Mouse (Mus musculus) bone marrow macrophage, adult 2 months (primary cell): Measurements from ENCODE around the gene Zfp428. TPM values are rescaled to one million over a fixed set of nuclear protein-coding genes. Genes with fewer than 3 reads are reported as not detected.

Experiments used
- H3K27ac ChIP-seq: 2 replicates; pipeline ENCODE4 v1.5.1; 2012; ENCODE audit warnings: low read depth, low read length; ENCODE audit not compliant: insufficient read depth
- H3K4me1 ChIP-seq: 2 replicates; pipeline ENCODE4 v1.6.1; 2012; ENCODE audit warnings: low read length; ENCODE audit not compliant: control insufficient read depth, insufficient read depth
- H3K4me3 ChIP-seq: 2 replicates; pipeline ENCODE4 v1.5.1; 2012; ENCODE audit warnings: mild to moderate bottlenecking, low read length, moderate library complexity; ENCODE audit not compliant: insufficient read depth
- CTCF ChIP-seq: IDR thresholded peaks from 2 replicates; pipeline ENCODE4 v1.5.1; 2012; ENCODE audit warnings: low read depth, mild to moderate bottlenecking, low read length, moderate library complexity
- POLR2A ChIP-seq: IDR thresholded peaks from 2 replicates; pipeline ENCODE4 v1.6.1; 2012; ENCODE audit warnings: mild to moderate bottlenecking, low read depth, low read length, borderline replicate concordance
- polyA plus RNA-seq: library from polyadenylated mRNA; stranded (reverse); fragments of >200 nt; gene quantifications from 2 replicates; pipeline ENCODE4 v1.2.4, GENCODE M21; 2012; ENCODE audit not compliant: missing spikeins, insufficient read depth, insufficient read length

Gene Zfp428
- polyA plus RNA-seq, 1 experiment, result not detected

DNA sequence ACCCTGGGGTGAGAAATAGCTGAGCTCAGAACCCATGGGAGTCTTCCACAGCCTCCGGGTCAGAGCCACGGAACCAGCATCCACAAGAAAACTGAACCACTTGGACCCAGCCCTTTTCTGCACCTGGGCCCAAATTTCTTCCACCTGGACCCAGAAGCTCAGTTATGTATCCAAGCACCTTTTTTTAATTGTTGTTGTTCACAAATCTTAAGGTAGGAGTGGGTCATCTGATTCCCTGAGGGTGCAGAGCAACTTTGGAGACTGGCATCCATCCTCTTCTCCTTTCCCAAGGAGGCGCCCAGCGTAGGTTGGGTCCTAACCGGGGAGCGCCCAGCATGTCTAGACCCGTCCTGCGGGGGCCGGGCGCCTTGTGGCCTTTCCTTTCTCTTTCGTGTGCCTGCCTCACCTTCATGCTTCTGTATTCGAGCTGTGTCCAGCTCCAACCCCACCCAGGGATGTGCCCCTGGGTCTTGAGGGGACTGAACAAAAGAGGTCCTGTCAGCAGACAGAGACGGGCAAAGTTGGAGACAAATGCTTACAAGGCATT, 39.3 kb downstream of the Zfp428 start, which contains the start of the genes Pinlyp and Xrcc1:
Pinlyp (minus strand) TSS at position 51 of the 547 bp plus-strand sequence.
Xrcc1 (plus strand) TSS at position 222 of the 547 bp plus-strand sequence.
- peaks cover 15% of the 10 kb centered on the region for H3K4me1 ChIP-seq
- H3K4me3 ChIP-seq, result peak within 1 kb of the TSS; percentile 94
- H3K27ac ChIP-seq, result peak within 1 kb of the TSS; percentile 64
- TF ChIP-seq POLR2A, result no peak
- TF ChIP-seq CTCF, result no peak

- H3K4me3 ChIP-seq, result peak overlapping the region; percentile 94
- no peak for TF ChIP-seq POLR2A
- peak overlapping the region; percentile 64 for H3K27ac ChIP-seq
- peaks cover 21% of the 10 kb centered on the region for H3K4me1 ChIP-seq
Measured at GRCm38 (mm10) chr7:24546634-24547389, 40.0 kb downstream of the Zfp428 start.

- Histone ChIP-seq H3K27ac (no peak overlapping the region), H3K4me1 (peaks cover 29% of the 10 kb centered on the region), H3K4me3 (peak overlapping the region; percentile 94)
- no peak for TF ChIP-seq POLR2A
- TF ChIP-seq CTCF, result no peak
Measured at GRCm38 (mm10) chr7:24547534-24548036, 40.8 kb downstream of the Zfp428 start.

- Histone ChIP-seq H3K4me3 (no peak overlapping the region), H3K27ac (peak overlapping the region; percentile 50), H3K4me1 (peaks cover 22% of the 10 kb centered on the region)
- no peak for TF ChIP-seq POLR2A
- no peak for TF ChIP-seq CTCF
Measured at GRCm38 (mm10) chr7:24551985-24552759, 45.4 kb downstream of the Zfp428 start.

DNA sequence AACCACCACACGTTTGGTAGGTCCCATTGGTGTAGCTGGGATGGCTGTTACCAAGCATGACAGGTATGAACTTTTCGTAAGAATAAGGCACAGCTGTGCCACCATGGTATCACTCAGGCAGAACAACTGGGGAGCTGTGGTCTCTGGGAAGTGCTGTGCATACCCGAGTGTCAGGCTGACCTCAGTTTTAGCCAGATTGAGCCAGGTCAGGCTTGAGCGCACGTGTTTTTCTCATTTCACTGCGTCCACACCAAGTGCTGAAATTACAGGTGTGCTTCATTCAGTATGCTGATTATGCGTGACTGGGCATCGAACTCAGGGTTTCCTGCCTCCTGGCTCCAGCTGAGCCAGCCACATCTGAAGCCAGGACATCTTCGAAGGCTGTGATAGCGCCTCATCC, 49.0 kb downstream of the Zfp428 start:
- H3K27ac ChIP-seq, result no peak overlapping the region
- H3K4me3 ChIP-seq, result no peak overlapping the region
- H3K4me1 ChIP-seq, result peaks cover 17% of the 10 kb centered on the region
- no peak for TF ChIP-seq POLR2A
- TF ChIP-seq CTCF, result no peak

DNA sequence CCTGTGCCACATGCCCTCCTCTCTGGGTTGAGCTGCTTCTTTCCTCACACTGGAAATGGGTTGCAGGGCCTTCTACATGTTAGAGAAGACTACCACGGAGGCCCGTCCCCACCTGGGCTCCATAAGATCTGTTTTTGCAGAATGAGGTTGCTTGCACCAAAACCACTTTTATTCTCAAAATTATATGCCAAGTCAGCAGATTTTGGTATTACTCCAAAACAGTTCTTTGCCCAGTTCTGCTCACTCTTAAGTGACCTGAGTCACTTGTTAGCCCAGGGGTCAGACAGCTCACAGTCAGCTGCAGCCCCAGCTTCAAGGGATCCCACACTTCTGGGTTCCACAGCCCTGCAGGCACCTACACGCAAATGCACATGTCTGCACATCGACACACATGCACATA, 54.6 kb downstream of the Zfp428 start:
- H3K27ac ChIP-seq, result no peak overlapping the region
- no peak overlapping the region for H3K4me3 ChIP-seq
- no peak for TF ChIP-seq POLR2A
- TF ChIP-seq CTCF, result no peak
- H3K4me1 ChIP-seq, result no peaks in the 10 kb centered on the region

DNA sequence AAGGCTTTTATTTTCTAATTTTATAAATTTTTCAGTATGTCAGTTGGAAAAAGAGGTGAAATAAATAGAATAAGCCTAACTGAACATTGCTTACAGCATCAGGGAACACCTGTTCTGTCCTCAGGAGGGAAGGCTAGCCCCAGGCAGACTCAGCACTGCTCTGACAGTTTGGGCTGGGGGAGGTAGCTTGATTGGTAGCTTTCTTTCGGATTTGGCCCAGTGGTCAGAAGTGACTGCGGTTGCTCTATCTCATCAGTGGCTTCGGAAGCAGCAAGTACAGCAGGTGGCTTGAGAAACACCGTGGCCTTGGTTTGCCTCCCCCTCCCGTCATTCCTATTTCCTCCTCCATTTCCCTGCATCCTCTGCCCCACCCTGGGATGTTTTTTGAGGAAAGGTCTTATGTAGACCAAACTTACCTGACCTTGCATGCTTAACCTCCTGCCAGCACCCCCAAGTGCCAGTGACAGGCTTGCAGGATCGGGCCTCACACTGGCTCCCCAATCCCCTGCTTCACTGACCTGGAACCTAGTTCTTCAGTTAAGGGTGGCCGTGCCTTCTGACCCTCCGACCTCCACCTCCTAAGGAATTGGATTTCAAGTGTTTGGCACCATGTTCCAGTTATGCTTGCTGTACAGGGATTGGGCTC, 56.5 kb downstream of the Zfp428 start:
- Histone ChIP-seq H3K27ac (no peak overlapping the region), H3K4me3 (no peak overlapping the region), H3K4me1 (no peaks in the 10 kb centered on the region)
- TF ChIP-seq POLR2A (no peak), CTCF (no peak)

- TF ChIP-seq POLR2A (no peak), CTCF (no peak)
- H3K27ac ChIP-seq, result no peak overlapping the region
- H3K4me1 ChIP-seq, result no peaks in the 10 kb centered on the region
- H3K4me3 ChIP-seq, result no peak overlapping the region
Measured at GRCm38 (mm10) chr7:24563837-24564206, 57.0 kb downstream of the Zfp428 start.

GRCm38 (mm10) chr7:24564607-24565265, 57.9 kb downstream of the Zfp428 start:
- Histone ChIP-seq H3K4me3 (no peak overlapping the region), H3K4me1 (no peaks in the 10 kb centered on the region), H3K27ac (no peak overlapping the region)
- TF ChIP-seq CTCF, result peak; percentile 56; the same call in 1 of the 2 replicates
- TF ChIP-seq POLR2A, result no peak

Other genes with a start within 250 kb of the Zfp428 start
- 1.1 and 1.2 TPM in 2 replicates for gene Zfp93, start 236.6 kb upstream of the Zfp428 start, polyA plus RNA-seq
- gene Zfp61, start 205.8 kb upstream of the Zfp428 start, polyA plus RNA-seq, result 10.0 and 11.3 TPM in 2 replicates
- gene Zfp94, start 190.3 kb upstream of the Zfp428 start, polyA plus RNA-seq, result 3.5 and 5.3 TPM in 2 replicates
- not detected in 2 replicates for gene Tescl, start 173.1 kb upstream of the Zfp428 start, polyA plus RNA-seq
- gene Lypd5, start 157.8 kb upstream of the Zfp428 start, polyA plus RNA-seq, result not detected in 2 replicates
- 50.1 and 51.4 TPM in 2 replicates for gene Kcnn4, start 136.7 kb upstream of the Zfp428 start, polyA plus RNA-seq
- gene Smg9, start 107.4 kb upstream of the Zfp428 start, polyA plus RNA-seq, result 35.8 and 36.5 TPM in 2 replicates
- not detected in 2 replicates for gene Irgc1, start 54.7 kb upstream of the Zfp428 start, polyA plus RNA-seq
- gene Plaur, start 44.5 kb upstream of the Zfp428 start, polyA plus RNA-seq, result 24.8 and 27.5 TPM in 2 replicates
- gene Cadm4, start 25.0 kb upstream of the Zfp428 start, polyA plus RNA-seq, result not detected in 2 replicates
- not detected in 2 replicates for gene AC161166.1, start 5.4 kb downstream of the Zfp428 start, polyA plus RNA-seq
- 6.6 and 8.5 TPM in 2 replicates for gene Irgq, start 23.7 kb downstream of the Zfp428 start, polyA plus RNA-seq
- gene Pinlyp, start 39.1 kb downstream of the Zfp428 start, polyA plus RNA-seq, result not detected in 2 replicates
- 54.6 and 58.7 TPM in 2 replicates for gene Xrcc1, start 39.3 kb downstream of the Zfp428 start, polyA plus RNA-seq
- 18.2 and 18.5 TPM in 2 replicates for gene Ethe1, start 80.5 kb downstream of the Zfp428 start, polyA plus RNA-seq
- gene Zfp575, start 80.6 kb downstream of the Zfp428 start, polyA plus RNA-seq, result not detected in 2 replicates
- 7.2 and 7.6 TPM in 2 replicates for gene Phldb3, start 103.8 kb downstream of the Zfp428 start, polyA plus RNA-seq
- not detected in 2 replicates for gene Lypd3, start 129.5 kb downstream of the Zfp428 start, polyA plus RNA-seq
- not detected in 2 replicates for gene Tex101, start 169.7 kb downstream of the Zfp428 start, polyA plus RNA-seq
- not detected in 2 replicates for gene BC049730, start 202.2 kb downstream of the Zfp428 start, polyA plus RNA-seq
- not detected in 2 replicates for gene Gm4763, start 219.9 kb downstream of the Zfp428 start, polyA plus RNA-seq